Mouse (Mus musculus): ENCODE data around the gene Tctex1d2.
A peak's percentile ranks its signal among the peaks of the same experiment; 100 is the strongest.

Gene Tctex1d2

DNA sequence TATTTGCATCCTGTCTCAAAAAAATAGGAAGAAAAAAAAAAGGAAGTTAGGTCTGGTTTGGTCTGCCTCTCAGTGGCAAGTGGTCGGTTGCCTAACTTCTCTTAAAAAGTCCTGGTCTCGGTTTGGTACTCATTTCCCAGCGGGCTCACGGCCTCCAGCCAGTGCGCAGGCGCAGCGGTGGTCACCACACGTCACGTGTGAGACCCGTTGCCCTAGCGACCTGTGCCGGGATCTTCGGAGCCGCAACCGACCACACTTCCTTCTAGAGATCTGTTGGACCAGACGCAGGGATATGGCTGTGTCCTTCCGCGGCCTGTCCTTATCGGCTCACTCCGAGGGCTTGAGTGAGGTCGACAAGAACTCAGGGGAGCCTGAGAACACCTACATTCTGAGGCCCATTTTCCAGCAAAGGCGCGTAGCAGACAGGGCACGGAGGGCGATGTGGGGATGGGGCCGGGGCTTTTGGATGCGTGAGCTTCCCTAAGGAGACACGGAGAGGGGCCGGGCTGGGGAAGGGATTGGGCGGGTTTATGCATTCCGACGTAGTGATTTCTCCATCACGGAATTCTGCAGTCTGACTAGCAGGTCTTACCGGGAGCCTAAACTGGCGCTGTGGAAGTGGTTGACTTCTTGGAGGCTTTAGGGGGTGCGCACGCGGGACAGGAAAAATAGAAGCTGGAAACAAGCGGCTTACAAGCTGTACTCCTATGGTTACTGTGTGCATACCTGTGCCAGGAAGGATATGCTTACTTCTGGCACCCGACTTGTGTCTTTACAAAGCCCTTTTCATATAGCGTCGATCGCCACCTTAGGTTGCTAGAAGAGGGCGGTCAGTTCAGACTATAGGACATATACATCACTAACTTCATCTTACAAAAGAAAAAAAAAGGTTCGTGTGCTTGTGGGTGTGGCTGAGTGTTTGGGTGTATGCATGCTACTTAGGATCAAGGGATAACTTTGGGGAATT is at the start of gene Tctex1d2:
Gene Tctex1d2 (plus strand): TSS at position 186 of the 967 bp plus-strand sequence.
- DNase-seq (ENCODE audit: low spot score in 2 of 2): peak; percentile 89 to 91

DNA sequence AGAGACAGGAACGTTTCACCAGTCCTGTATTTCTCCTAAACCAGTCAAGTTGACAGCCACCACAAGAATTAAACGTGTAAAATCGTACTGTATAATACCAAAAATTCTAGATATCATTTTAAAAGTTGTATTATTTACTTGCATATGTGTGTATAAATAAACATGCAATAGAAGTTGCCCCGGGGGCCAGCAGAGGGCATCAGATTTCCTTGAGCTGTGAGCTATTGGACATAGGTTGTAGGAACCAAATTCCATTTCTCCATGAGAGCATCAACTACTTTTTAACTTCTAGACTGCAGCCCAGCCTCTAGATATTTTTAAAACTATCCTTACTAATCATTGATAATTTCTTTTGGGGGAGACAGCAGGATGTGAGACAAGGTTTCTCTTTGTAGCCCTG is 48.2 kb upstream of the Tctex1d2 start:
- DNase-seq (ENCODE audit: low spot score in 2 of 2): peak in 1 of 2 experiments; percentile 7

DNA sequence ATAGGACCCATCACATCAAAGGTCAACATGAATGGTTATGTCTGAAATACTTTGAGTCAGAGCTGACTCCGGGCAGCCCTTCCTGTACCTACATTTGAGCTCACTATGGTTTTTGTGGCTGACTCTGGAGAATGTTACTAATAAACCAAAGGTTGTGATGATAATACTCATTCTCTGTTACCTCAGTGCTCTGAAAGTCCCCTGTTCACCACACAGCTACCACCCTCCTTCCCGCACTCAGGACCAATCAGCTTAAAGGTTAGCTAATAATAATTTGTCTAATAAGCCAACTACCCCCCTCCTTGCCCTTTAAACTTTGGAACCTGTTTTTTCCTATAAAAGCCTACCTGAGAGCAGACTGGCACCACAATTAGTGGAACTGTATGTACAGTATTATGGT is 39.9 kb upstream of the Tctex1d2 start:
- DNase-seq (ENCODE audit: low spot score in 2 of 2): no peak

DNA sequence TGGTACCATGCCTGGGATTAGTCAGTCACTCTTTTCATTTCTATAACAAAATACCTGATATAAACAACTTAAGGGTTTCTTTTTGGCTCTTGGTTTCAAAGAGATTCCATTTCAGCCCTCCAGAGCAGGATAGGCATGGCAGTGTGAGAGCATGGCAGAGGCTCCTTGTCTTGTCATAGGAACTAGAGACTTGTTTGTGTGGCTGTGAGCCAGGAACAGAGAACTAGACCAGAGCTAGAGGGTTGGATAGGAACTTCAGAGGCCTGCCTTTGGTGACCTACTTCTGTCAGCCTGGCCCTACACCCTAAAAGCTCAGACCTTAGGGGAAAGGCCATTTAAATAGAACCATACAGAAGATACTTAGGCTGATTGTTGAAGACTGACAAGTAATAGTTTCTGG is 36.6 kb upstream of the Tctex1d2 start:
- no peak for DNase-seq (ENCODE audit: low spot score in 2 of 2)

DNA sequence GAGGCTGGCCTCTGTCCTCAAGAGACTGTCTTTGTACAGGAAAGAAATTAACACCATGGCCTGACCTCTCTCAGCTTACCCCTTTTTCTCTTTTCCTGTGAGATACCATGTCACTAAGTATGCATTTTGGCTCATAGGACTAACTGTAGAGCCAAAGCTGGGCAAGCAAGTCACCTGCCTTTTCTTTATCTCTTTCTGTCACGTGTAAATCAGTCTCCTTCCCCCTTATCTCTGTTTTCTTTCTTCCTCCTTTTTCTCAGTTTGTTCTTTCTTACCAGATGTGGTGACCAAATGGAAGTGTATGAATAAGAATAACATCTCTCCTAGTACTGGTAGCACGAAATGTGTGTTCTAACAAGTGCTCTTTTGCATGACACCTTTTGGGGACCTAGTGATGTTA is 34.6 kb upstream of the Tctex1d2 start:
- no peak for DNase-seq (ENCODE audit: low spot score in 2 of 2)

DNA sequence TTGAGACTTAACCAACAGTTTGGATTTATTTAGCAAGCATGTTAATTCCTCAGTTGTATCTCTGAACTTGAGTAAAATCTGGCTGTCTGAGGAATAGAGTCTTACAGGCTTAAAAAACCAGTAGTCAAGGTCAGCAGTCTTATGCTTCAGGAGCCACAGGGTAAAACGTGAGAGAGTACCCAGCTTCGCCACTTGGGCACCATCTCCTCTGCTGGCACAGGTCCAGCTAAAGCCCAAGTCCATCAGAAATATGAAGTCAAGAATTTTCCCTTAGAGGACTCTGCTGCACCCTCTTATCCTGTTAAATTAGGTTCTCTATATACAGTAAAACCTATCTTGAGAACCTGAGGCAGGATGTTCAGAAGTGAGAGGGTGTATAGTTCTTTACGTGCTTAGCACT is 32.7 kb upstream of the Tctex1d2 start:
- no peak for DNase-seq (ENCODE audit: low spot score in 2 of 2)

DNA sequence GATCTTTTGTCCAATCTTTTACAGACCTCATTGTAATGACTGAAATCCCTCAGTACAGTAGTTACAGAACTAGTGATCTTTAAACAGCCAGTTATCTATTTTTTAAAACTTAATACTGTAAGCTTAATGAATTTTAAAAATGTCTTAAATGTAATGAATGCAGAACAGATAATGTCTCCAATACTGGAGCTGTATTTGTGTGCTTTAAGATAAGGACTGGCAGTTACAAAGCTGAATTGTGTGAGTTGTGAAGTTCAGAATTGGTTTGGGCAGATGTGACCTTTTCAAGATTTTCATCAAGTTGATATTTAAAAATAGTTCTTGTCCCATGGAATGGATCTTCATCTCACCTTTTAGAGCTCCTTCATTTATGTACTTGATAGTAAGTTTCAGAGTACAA is 30.5 kb upstream of the Tctex1d2 start:
- DNase-seq (ENCODE audit: low spot score in 2 of 2): no peak

DNA sequence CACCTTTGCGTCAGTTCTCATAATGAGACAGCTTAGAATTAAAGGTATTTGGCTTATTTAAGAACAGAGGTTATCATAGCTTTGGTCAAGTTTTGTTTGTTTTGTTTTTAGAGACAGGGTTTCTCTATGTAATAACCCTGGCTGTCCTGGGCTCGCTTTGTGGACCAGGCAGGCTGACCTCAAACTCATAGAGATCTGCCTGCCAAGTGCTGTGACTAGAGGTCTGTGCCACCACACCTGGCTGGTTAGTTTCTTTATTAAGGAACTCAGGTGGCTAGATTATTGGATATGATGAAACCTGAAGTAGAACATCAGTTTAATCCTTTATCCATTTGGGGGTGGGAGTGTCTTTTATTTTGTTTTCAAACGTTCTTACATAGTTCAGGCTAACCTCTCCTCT is 29.7 kb upstream of the Tctex1d2 start:
- no peak for DNase-seq (ENCODE audit: low spot score in 2 of 2)

DNA sequence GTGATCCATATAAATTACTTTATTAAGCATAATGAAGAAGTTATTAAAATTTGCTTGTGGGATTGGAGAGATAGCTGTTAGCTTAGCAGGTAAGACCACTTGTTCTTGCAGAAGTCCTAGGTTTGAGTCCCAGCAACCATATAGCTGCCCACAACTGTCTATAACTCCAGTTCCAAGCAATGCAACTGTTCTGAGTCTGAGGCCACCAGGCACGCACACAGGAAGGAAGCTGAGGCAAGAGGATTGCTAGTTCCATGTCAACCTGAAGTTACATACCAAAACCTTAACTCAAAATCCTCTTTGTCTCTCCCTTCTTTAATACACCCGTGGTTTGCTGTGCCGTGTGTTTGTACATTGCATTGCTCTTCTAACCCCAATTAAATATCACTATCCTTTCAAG is 28.6 kb upstream of the Tctex1d2 start:
- DNase-seq (ENCODE audit: low spot score in 2 of 2): no peak

DNA sequence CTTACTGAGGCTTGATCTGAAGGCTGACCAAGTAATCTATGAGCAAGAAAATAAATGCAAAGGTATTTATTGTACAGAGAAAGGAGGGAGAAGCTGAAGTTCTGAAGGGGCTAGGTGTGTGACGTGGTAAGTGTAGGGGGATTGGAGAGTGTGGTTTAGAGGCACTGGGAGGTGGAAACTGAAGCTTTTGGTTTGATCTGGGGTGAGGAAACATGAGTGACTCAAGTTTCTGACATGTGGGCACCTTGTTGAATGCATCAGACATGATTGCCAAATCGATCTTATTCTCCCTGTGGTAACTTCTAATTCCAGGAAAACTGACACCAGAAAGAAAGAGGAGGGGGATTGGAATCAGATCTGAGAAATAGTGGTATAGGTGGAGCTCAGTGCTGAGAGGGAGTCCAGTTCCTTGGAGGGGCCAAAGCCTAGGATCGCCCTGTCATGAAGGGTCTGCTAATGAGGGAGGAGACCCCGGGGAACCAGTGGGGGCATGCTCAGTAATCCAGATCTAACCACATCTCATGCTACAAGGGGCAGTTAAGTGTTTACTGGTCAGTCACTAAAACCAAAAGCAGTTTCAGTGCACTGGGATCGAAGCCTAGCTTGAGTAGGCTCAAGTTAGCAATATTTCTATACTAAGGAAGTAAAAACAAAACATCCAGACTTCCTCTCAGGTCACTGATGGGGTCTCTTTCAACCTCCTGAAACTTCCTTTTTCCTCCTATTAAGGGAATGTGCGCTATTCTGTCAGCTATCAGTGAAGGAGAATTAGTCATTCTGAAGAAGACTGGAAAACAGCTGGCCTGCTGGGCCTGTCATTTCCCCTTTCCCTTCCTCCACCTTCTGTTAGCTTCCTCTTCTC is 23.6 kb upstream of the Tctex1d2 start:
- DNase-seq (ENCODE audit: low spot score in 2 of 2): no peak

DNA sequence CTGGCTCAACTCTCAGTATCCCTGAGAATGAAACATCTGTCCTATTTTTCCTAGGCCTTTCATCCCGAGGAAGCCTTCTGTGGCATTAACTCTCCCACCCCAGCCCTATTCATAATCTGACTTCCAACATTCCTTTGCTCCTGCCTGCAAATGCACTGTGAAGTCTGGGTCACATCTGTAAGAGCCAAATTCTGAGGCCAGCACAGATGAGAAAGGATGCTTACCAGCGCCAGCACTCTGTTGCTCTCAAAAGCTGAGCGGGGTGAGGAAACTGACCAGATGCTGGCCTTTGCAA is 23.0 kb upstream of the Tctex1d2 start:
- DNase-seq (ENCODE audit: low spot score in 2 of 2): no peak

DNA sequence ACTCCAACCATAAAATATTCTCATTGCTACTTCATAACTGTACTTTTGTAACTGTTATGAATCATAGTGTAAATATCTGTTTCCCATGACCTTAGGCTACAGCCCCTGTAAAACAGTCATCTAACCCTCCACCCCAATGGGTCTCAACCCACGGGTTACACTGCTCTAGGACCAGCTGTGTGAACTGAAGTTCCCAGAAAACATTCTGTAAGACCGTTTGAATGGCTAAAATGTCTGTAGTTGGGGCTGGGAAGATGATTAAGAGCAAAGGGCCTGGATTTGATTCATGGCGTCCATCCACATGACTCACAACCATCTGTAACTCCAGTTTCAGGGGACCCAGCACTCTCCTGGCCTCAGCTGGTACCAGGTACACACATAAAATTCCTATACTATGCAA is 21.3 kb upstream of the Tctex1d2 start:
- DNase-seq (ENCODE audit: low spot score in 2 of 2): no peak

DNA sequence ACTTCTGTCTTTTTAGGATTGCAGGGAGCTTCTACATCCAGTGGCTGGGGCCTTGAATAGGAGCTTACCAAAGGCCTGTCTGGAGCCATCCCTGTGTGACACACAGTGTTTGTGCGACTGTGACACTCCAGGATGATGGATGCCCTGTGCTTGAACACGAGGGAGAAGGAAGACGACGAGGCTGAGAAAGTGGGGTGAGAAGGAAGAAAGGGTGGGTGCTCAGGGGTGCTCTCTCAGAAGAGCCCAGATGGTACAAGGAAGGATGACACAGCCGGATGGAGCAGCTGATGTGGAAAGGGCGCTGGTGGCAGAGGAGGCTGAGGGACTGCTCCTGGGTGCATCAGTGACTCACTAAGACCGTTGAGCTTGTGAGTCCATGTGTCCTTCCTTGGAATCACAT is 19.2 kb upstream of the Tctex1d2 start, which contains the start of gene Tm4sf19:
Gene Tm4sf19 (plus strand): TSS at position 240 of the 400 bp plus-strand sequence.
- no peak for DNase-seq (ENCODE audit: low spot score in 2 of 2)

DNA sequence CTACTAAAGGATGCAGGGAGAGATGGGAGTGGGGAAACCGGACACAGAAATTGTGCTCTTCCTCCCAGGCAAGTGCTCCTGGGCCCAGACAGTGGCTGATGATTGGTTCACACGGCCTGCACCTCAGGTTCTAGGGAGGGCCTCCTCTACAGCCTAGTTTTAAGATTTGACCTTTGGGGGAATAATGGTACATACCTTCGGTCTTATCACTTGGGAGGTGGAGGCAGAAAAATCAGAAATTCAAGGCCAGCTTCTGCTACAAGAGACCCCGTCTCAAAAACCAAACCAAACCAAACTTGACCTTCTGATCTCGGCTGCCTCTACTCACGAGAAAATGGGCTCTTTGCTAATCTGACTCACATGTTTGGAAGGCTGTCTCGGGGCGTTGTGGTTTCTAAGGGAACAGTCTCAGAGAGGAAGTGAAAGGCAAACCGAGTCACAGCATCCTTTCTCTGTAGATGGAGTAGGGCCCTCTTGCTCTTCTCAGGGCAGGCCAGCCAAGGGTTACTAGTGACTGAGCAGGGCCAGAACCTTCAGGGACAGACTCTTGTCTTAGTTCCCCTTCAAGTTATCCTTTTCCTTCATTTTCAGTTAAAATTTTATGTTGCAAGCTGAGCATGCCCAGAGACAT is 18.1 kb upstream of the Tctex1d2 start:
- DNase-seq (ENCODE audit: low spot score in 2 of 2): no peak

DNA sequence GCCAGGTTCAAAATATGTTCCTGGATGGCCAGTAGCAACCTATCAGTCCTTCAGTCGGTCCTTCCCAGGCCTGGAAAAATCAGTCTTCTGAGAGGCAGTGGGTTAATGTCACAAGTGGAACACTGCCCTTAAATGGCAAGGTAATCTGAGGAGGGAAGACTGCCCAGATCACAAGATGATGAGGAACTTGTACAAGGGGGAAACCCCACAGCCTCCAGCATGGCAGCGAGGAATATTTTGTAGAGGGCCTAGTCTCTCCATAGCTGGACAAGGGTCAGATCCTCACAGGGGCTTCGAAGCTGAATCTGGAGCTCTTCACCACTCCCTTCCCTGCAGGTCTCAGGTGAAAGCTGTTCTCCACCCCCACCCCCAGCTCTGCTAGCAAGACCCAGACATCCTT is 16.7 kb upstream of the Tctex1d2 start:
- DNase-seq (ENCODE audit: low spot score in 2 of 2): no peak

DNA sequence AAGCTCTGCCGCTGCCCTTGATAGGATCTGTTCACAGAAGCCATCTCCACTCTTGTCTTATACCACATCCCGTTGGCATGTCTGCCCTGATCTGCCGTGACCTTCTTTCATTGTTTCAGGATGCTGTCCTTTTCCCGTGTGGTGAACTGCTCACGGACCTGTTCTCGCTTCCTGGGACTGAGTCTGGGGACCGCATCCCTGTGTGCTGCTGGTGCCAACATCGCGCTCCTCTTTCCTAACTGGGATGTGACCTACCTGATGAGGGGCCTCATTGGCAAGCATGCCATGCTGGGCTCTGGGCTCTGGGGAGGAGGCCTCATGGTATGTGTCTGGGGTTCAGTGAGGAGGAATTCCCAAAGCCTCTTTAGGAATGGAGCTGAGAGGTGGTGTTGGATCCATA is 13.8 kb upstream of the Tctex1d2 start:
- no peak for DNase-seq (ENCODE audit: low spot score in 2 of 2)

DNA sequence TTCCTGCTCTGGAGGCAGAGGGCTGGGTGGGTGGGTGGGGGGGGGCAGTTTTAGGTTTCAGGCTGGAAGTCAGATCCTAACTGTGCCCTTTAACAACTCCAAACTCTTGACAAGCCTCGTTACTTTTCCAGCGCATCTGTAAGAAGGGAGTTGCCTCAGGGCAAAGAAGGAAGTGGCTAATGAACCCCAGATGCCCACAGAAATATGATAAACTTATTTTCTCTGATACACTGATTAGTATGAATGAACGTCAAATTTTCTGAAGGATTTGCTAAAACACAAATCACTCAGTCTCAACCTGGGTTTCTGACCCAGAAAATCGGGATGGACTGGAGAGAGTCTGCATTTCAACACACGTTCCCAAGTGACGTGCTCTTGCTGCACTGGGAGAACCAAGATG is 12.8 kb upstream of the Tctex1d2 start:
- no peak for DNase-seq (ENCODE audit: low spot score in 2 of 2)

DNA sequence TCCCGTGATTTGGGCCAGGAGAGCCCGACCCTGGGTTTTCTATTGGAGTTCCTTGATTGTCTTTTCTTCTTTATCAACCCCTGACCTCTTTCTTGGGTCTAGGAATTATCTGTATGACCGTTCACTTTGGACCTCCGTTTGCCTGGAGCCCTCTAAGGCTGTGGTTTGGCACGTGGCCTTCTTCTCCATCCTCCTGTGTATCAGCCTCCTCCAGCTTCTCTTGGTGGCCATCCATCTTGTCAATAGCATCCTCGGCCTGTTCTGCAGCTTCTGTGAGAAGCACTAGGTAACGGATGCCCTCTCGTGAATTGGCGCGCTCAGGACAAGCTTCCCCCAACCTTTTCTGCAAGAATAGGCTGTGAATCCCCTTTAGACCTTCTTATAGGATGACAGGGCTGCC is 11.8 kb upstream of the Tctex1d2 start:
- no peak for DNase-seq (ENCODE audit: low spot score in 2 of 2)

DNA sequence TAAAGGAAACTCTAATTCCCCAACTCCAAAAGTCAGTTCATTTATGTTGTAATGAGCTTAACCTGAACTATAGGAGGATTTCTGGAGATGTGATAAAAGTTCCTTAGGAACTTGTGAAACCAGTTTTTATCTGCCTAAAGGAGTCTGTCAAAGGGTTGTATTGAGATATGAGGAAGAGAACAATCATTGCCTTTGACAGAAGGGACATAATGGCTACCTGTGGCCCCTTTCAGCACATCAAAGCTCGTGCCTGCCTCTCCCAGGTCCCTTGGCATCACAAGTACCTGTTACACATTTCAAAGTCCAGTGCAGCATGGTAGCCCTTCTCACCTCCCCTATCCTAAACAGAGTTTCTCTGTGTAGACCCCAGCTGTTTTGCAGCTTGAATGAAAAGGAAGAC is 2.0 kb upstream of the Tctex1d2 start:
- DNase-seq (ENCODE audit: low spot score in 2 of 2): no peak

DNA sequence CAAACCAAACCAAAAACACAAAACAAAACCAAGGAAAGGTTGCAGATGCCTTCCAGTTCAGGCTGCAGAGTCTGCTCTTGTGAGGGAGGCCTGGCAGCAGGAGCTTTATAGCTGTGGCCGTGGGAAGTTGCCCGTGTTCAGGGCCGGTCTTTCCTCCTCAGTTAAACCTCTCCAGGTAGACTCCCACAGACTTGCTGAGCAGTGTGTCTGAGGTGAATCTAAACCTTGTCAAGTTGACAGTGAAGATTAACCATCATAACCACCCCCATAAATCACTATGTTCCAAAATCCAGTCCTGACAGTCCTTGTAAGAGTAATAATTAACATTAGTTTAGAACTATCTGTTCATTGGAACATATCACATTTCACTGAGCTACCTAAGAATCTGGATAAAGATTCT is 8.0 kb downstream of the Tctex1d2 start:
- DNase-seq (ENCODE audit: low spot score in 2 of 2): no peak

DNA sequence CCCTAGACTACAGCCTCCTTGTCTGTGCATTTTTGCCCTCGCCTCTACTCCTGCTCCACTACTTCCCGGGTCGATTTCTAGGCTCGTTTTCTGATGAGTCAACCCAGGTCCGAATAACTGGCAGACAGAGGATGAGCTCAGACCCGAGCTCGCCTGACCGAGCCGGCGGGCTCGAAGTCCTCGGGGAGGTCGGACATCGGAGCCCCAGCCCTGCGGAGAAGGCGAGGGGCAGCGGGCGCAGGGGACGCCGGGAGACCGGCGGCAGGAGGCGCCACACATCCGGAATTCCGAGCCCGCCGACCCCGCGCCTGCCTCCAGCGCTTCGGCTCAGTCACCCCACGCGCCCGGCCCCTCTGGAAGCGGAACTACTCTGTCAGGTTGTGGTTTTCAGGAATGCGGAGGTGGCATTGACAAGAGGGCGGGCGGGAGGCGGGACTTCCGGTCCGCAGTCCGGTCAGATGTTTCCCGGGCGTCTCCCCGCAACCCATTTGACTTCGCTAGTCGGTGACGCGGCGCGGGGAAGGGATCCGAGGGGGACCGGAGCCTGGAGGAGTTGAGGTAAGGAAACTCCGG is 11.1 kb downstream of the Tctex1d2 start, which contains the start of gene Pcyt1a:
Gene Pcyt1a (plus strand): TSS at position 448 of the 573 bp plus-strand sequence.
- peak; percentile 86 to 87 for DNase-seq (ENCODE audit: low spot score in 2 of 2)

DNA sequence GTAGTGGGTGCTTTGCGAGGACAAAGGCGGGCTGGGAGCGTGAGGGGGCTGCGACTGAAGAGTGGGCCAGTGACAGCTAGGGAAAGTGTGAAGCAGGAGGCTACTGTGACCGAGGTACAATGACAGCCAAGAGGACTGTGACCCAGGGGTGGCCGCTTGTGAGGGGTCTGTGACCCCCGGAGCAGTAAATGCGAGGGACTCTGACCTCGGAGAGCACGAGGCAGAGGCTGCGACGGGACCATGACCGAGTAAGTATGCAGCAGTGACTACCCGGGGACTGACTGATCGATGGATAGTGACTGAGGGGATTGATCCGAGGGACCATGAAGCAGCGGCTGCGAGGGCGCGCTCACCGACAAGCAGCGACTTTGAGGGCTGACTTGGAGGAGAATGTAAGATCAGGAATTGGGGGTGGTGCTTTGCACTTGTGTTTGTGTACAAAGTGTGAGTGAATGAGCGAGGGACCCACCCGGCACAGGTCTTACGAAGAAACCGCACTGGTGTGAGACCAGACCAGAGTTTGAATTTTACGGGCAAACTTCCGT is 11.6 kb downstream of the Tctex1d2 start:
- no peak for DNase-seq (ENCODE audit: low spot score in 2 of 2)

Data from right cerebral cortex, postnatal 36 days (tissue).